Mouse (Mus musculus): ENCODE data around the gene M6pr. TPM values are rescaled to one million over a fixed set of nuclear protein-coding genes. Genes with fewer than 3 reads are reported as not detected.
"Not testable (repeated sequence)": the region's sequence is repeated elsewhere in the genome, so short reads cannot be mapped to it uniquely, and the experiment has no call there.

M6pr gene
- total and polyA plus RNA-seq, 2 experiments = 46.4 to 104 TPM

DNA sequence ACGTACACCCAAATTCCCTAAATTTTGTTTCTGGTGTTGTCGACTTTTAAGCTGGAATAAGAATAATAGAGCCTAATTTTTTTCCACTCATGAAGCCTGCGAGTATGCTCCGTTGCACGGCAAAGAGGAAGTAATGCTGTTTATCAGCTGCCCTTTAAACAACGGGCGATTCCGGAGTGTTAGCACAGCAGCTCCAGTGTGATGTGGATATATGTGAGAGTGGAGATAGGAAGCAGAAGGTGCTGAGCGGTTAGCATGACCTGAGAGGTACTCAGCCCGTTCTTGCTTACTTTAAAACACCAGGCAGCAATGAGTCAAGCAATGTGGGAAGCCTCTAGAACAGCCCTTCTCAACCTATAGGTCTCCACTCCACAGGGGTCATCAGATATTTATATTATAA is 35.2 kb downstream of the M6pr start:
- no peak overlapping the region for H3K4me3 ChIP-seq (ENCODE audit: insufficient read depth, low read depth, low read length)
- H3K36me3 ChIP-seq (ENCODE audit: control insufficient read depth, insufficient read depth, low read length) = no peaks in the 10 kb centered on the region
- 35% methylated on average over 10 of the region's 10 CpGs for WGBS
- TF ChIP-seq POLR2A (IDR thresholded peaks at IDR 0.05; ENCODE audit: extremely low read depth, insufficient read depth, low read length) (no peak), CTCF (IDR thresholded peaks at IDR 0.05; ENCODE audit: low read depth, low read length) (no peak)
- peaks cover 5% of the 10 kb centered on the region; the same call in 1 of the 2 replicates for H3K4me1 ChIP-seq (ENCODE audit: control insufficient read depth, insufficient read depth, low read length)
- no peak for DNase-seq (ENCODE audit: extremely low read depth, low read depth, low spot score)
- no peak overlapping the region for H3K9ac ChIP-seq (ENCODE audit: low read depth, low read length)
- H3K27me3 ChIP-seq (ENCODE audit: control insufficient read depth, insufficient read depth, low read length) = peaks cover 3% of the 10 kb centered on the region; the same call in 1 of the 2 replicates
- no peaks in the 10 kb centered on the region for H3K79me2 ChIP-seq (ENCODE audit: control insufficient read depth, insufficient read depth, low read length)
- H3K27ac ChIP-seq (replicated peaks; ENCODE audit: insufficient read depth, low read depth, low read length) = no peak overlapping the region

DNA sequence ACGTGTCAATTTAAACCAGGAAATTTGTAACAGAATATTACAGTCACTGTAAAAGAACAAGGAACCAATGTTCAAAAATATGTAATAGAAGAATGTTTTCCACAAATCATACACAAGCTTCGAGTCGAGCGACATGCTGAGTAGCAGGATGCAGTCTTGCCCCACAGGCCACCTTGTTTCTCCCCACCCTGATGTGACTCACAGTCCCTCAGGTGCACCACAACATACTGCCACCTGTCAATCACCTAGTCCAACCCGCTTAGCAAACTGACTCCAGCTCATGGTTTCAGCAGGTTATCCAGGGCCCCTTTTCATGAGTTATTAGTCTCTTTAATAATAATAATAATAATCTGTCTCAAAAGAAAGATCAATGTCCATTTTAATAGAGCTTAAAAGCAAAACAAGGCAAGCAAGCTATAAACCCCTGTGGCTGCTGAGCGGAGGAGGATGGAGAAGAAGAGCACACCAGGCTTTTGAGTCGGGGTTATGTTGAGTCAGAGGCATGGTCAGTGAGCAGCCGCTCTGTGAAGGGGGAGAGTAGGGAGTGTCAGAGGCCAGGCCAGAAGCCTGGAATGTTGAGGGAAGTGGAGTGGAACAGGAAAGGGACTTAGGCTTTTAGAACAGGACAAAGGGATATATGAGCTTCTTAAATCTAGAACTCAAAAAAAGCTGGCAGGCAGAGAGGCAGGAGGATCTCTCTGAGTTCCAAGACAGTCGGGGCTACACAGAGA is 36.0 kb downstream of the M6pr start:
- no peak for TF ChIP-seq POLR2A (IDR thresholded peaks at IDR 0.05; ENCODE audit: extremely low read depth, insufficient read depth, low read length)
- TF ChIP-seq CTCF (IDR thresholded peaks at IDR 0.05; ENCODE audit: low read depth, low read length) = no peak
- no peak overlapping the region for H3K4me3 ChIP-seq (ENCODE audit: insufficient read depth, low read depth, low read length)
- H3K27me3 ChIP-seq (ENCODE audit: control insufficient read depth, insufficient read depth, low read length) = peaks cover 3% of the 10 kb centered on the region; the same call in 1 of the 2 replicates
- H3K4me1 ChIP-seq (ENCODE audit: control insufficient read depth, insufficient read depth, low read length) = peaks cover 5% of the 10 kb centered on the region; the same call in 1 of the 2 replicates
- DNase-seq (ENCODE audit: extremely low read depth, low read depth, low spot score) = no peak
- H3K9ac ChIP-seq (ENCODE audit: low read depth, low read length) = no peak overlapping the region
- H3K36me3 ChIP-seq (ENCODE audit: control insufficient read depth, insufficient read depth, low read length) = no peaks in the 10 kb centered on the region
- H3K79me2 ChIP-seq (ENCODE audit: control insufficient read depth, insufficient read depth, low read length) = no peaks in the 10 kb centered on the region
- no peak overlapping the region for H3K27ac ChIP-seq (replicated peaks; ENCODE audit: insufficient read depth, low read depth, low read length)
- WGBS = 68% methylated on average over 9 of the region's 9 CpGs

DNA sequence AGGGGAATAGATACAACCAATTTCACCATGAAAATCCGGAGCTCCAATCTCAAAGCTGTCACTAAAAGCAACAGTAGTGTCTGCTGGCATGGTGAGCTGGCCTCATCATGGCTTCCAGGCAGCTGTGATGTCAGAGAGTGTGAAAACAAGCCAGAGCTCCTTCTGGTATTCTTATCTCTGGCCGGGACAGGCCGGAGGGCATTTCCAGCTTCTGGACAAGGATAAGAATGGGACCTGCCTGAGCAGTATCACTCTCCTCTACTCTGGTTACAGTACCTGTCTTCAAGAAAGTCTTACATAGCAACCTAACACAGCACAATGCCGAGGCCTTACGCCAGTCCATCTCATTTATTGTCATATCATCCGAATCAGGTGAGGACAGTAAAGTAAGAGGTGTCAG is 37.2 kb downstream of the M6pr start:
- Histone ChIP-seq H3K27me3 (ENCODE audit: control insufficient read depth, insufficient read depth, low read length) (peaks cover 3% of the 10 kb centered on the region; the same call in 1 of the 2 replicates), H3K36me3 (ENCODE audit: control insufficient read depth, insufficient read depth, low read length) (no peaks in the 10 kb centered on the region), H3K4me1 (ENCODE audit: control insufficient read depth, insufficient read depth, low read length) (no peaks in the 10 kb centered on the region), H3K27ac (replicated peaks; ENCODE audit: insufficient read depth, low read depth, low read length) (no peak overlapping the region), H3K4me3 (ENCODE audit: insufficient read depth, low read depth, low read length) (no peak overlapping the region), H3K79me2 (ENCODE audit: control insufficient read depth, insufficient read depth, low read length) (no peaks in the 10 kb centered on the region), H3K9ac (ENCODE audit: low read depth, low read length) (no peak overlapping the region)
- no peak for TF ChIP-seq POLR2A (IDR thresholded peaks at IDR 0.05; ENCODE audit: extremely low read depth, insufficient read depth, low read length)
- TF ChIP-seq CTCF (IDR thresholded peaks at IDR 0.05; ENCODE audit: low read depth, low read length) = no peak
- DNase-seq (ENCODE audit: extremely low read depth, low read depth, low spot score) = no peak
- WGBS = 74% methylated on average over 6 of the region's 6 CpGs

DNA sequence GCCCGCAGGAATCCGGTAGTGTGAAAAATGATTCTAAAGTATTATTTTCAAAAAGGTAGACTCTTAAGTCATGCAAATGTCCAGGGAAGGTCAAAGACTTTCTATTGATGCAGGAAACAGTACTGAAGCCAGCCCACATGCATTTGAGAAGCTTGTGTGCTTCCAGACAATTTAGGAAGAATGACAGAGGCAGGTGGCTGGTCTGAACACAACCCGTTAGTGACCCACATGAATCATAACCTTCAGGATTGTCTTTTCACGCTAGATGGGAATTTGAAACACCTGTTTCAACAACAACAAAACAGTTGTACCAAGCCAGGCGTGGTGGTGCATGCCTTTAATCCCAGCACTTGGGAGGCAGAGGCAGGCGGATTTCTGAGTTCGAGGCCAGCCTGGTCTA is 37.9 kb downstream of the M6pr start:
- H3K27ac ChIP-seq (replicated peaks; ENCODE audit: insufficient read depth, low read depth, low read length) = no peak overlapping the region
- no peaks in the 10 kb centered on the region for H3K4me1 ChIP-seq (ENCODE audit: control insufficient read depth, insufficient read depth, low read length)
- H3K4me3 ChIP-seq (ENCODE audit: insufficient read depth, low read depth, low read length) = no peak overlapping the region
- WGBS = 92% methylated on average over 7 of the region's 7 CpGs
- peaks cover 3% of the 10 kb centered on the region; the same call in 1 of the 2 replicates for H3K27me3 ChIP-seq (ENCODE audit: control insufficient read depth, insufficient read depth, low read length)
- H3K9ac ChIP-seq (ENCODE audit: low read depth, low read length) = no peak overlapping the region
- H3K36me3 ChIP-seq (ENCODE audit: control insufficient read depth, insufficient read depth, low read length) = no peaks in the 10 kb centered on the region
- TF ChIP-seq CTCF (IDR thresholded peaks at IDR 0.05; ENCODE audit: low read depth, low read length) (no peak), POLR2A (IDR thresholded peaks at IDR 0.05; ENCODE audit: extremely low read depth, insufficient read depth, low read length) (no peak)
- H3K79me2 ChIP-seq (ENCODE audit: control insufficient read depth, insufficient read depth, low read length) = no peaks in the 10 kb centered on the region
- no peak for DNase-seq (ENCODE audit: extremely low read depth, low read depth, low spot score)

DNA sequence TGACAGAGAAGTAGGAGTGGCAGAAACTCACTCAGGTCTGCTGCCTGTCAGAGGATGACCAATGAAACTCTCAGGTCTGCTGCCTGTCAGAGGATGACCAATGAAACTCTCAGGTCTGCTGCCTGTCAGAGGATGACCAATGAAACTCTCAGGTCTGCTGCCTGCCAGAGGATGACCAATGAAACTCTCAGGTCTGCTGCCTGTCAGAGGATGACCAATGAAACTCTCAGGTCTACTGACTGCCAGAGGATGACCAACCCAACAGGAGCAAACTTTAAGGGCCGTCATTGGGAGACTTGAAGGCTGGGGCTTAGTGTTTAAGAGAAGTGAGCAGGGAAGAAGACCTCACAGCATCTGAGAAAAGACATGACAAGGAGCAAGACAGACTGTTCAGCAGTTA is 38.8 kb downstream of the M6pr start:
- not testable (repeated sequence) for H3K36me3 ChIP-seq (ENCODE audit: control insufficient read depth, insufficient read depth, low read length); H3K27me3 ChIP-seq (ENCODE audit: control insufficient read depth, insufficient read depth, low read length); H3K4me1 ChIP-seq (ENCODE audit: control insufficient read depth, insufficient read depth, low read length); H3K4me3 ChIP-seq (ENCODE audit: insufficient read depth, low read depth, low read length); H3K27ac ChIP-seq (replicated peaks; ENCODE audit: insufficient read depth, low read depth, low read length); DNase-seq (ENCODE audit: extremely low read depth, low read depth, low spot score); H3K79me2 ChIP-seq (ENCODE audit: control insufficient read depth, insufficient read depth, low read length); H3K9ac ChIP-seq (ENCODE audit: low read depth, low read length)
- WGBS = 79% methylated on average over 1 of the region's 1 CpGs

DNA sequence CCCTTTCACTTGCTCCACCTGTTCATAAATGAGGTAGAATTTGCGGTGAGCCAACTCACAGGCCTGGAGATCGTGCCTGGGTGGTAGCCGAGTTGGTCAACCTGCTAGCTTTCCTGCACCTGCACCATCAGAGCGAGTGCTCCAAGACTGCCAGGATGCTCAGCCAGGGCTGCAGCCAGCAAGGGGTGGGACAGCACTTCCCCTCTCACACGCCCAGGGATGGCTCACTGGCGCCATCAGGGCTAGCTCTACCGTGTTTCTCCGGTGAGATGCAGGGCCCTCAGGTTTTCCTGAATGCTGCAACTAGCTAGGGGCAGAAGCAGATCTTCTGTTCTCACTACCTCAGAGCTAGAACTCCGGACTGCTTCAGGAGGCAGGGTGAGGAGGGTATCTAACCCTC is 47.4 kb downstream of the M6pr start:
- DNase-seq (ENCODE audit: extremely low read depth, low read depth, low spot score) = no peak
- Histone ChIP-seq H3K4me1 (ENCODE audit: control insufficient read depth, insufficient read depth, low read length) (no peaks in the 10 kb centered on the region), H3K79me2 (ENCODE audit: control insufficient read depth, insufficient read depth, low read length) (no peaks in the 10 kb centered on the region), H3K27me3 (ENCODE audit: control insufficient read depth, insufficient read depth, low read length) (no peaks in the 10 kb centered on the region), H3K9ac (ENCODE audit: low read depth, low read length) (no peak overlapping the region), H3K27ac (replicated peaks; ENCODE audit: insufficient read depth, low read depth, low read length) (no peak overlapping the region), H3K36me3 (ENCODE audit: control insufficient read depth, insufficient read depth, low read length) (no peaks in the 10 kb centered on the region), H3K4me3 (ENCODE audit: insufficient read depth, low read depth, low read length) (no peak overlapping the region)
- TF ChIP-seq CTCF (IDR thresholded peaks at IDR 0.05; ENCODE audit: low read depth, low read length) = no peak
- no peak for TF ChIP-seq POLR2A (IDR thresholded peaks at IDR 0.05; ENCODE audit: extremely low read depth, insufficient read depth, low read length)
- 56% methylated on average over 9 of the region's 9 CpGs for WGBS

Data from liver, adult 2 months (tissue).